Mouse (Mus musculus) lung, adult 2 months (tissue): ENCODE results near the gene Rasgef1c.

Experiments
- CTCF ChIP-seq: fragments of 200-500 bp; IDR thresholded peaks from 2 replicates; pipeline ENCODE4 v1.5.1; 2011; ENCODE audit warnings: mild to moderate bottlenecking, low read length, control low read depth; ENCODE audit not compliant: insufficient read depth
- POLR2A ChIP-seq: fragments of 200-500 bp; IDR thresholded peaks from 2 replicates; pipeline ENCODE4 v1.6.1; 2011; ENCODE audit warnings: low read depth, mild to moderate bottlenecking, control low read depth, low read length, borderline replicate concordance; ENCODE audit errors: extremely low read depth

GRCm38 (mm10) chr11:49981321-49981963, 79.8 kb downstream of the Rasgef1c start:
- TF ChIP-seq CTCF (no peak), POLR2A (no peak)
